Mouse (Mus musculus) forebrain, postnatal 0 days (tissue): Measurements from ENCODE around the gene Pepd. TPM values are rescaled to one million over a fixed set of nuclear protein-coding genes. Genes with fewer than 3 reads are reported as not detected.

Experiments used
- ATAC-seq: fragments of 200-750 bp; cut with Nextera tagmentation; 2 replicates; pipeline ENCODE4 v1.8.0; 2017; ENCODE audit warnings: mild to moderate bottlenecking, moderate library complexity
- DNase-seq: peaks from one replicate; pipeline ENCODE4 v3.0.0-alpha.2; 2015
- H3K27ac ChIP-seq: fragments of 300-500 bp; sonication (generic); 2 replicates; pipeline ENCODE4 v1.5.1; 2014; ENCODE audit warnings: low read depth, mild to moderate bottlenecking, antibody characterized with exemption, low read length, moderate library complexity, mixed read lengths
- H3K27me3 ChIP-seq: fragments of 300-500 bp; sonication (generic); 2 replicates; pipeline ENCODE4 v1.6.1; 2014; ENCODE audit warnings: mild to moderate bottlenecking, low read length, mixed read lengths; ENCODE audit not compliant: insufficient read depth
- H3K36me3 ChIP-seq: fragments of 300-500 bp; sonication (generic); 2 replicates; pipeline ENCODE4 v1.6.1; 2014; ENCODE audit warnings: mild to moderate bottlenecking, moderate library complexity; ENCODE audit not compliant: insufficient read depth
- H3K4me1 ChIP-seq: fragments of 300-500 bp; sonication (generic); 2 replicates; pipeline ENCODE4 v1.6.1; 2014; ENCODE audit warnings: antibody characterized with exemption; ENCODE audit not compliant: insufficient read depth
- H3K4me2 ChIP-seq: fragments of 300-500 bp; sonication (generic); 2 replicates; pipeline ENCODE4 v1.6.1; 2014; ENCODE audit warnings: low read depth, mild to moderate bottlenecking, moderate library complexity
- H3K4me3 ChIP-seq: fragments of 300-500 bp; sonication (generic); 2 replicates; pipeline ENCODE4 v1.5.1; 2014; ENCODE audit warnings: low read depth, low read length, mixed read lengths
- H3K9ac ChIP-seq: fragments of 300-500 bp; sonication (generic); 2 replicates; pipeline ENCODE4 v1.6.1; 2014; ENCODE audit warnings: mild to moderate bottlenecking
- H3K9me3 ChIP-seq: fragments of 300-500 bp; sonication (generic); 2 replicates; pipeline ENCODE4 v1.6.1; 2016; ENCODE audit warnings: low read length
- CTCF ChIP-seq: sonication (generic); IDR thresholded peaks from 2 replicates; pipeline ENCODE4 v1.5.1; 2016; ENCODE audit warnings: antibody characterized with exemption, control low read depth, low read depth
- WGBS: fragments of 180-500 bp; shearing (Covaris S2); extraction: QIAGEN DNeasy Blood & Tissue Kit; methylation state at CpG from one replicate; pipeline ENCODE4 v1.1.7; 2014; 5-methylcytosine and 5-hydroxymethylcytosine counted together
- microRNA-seq, 2 experiments: library from miRNA; unstranded; fragments of <30 nt; microRNA quantifications; one replicate each; pipeline ENCODE4; 2016
- polyA plus RNA-seq: library from polyadenylated mRNA; unstranded; fragments of >200 nt; fragmentation: Nextera tagmentation; extraction: Ambion mirVana; gene quantifications from 2 replicates; pipeline ENCODE4 v1.2.1, GENCODE M21; 2015
- total RNA-seq: library from RNA; depleted of rRNA; stranded (reverse); fragments of >200 nt; gene quantifications from 2 replicates; pipeline ENCODE4 v1.2.3, GENCODE M21; 2014; rRNA removed

Gene Pepd
- total and polyA plus RNA-seq, 2 experiments from 2014 or later = 41.2 to 60.4 TPM

DNA sequence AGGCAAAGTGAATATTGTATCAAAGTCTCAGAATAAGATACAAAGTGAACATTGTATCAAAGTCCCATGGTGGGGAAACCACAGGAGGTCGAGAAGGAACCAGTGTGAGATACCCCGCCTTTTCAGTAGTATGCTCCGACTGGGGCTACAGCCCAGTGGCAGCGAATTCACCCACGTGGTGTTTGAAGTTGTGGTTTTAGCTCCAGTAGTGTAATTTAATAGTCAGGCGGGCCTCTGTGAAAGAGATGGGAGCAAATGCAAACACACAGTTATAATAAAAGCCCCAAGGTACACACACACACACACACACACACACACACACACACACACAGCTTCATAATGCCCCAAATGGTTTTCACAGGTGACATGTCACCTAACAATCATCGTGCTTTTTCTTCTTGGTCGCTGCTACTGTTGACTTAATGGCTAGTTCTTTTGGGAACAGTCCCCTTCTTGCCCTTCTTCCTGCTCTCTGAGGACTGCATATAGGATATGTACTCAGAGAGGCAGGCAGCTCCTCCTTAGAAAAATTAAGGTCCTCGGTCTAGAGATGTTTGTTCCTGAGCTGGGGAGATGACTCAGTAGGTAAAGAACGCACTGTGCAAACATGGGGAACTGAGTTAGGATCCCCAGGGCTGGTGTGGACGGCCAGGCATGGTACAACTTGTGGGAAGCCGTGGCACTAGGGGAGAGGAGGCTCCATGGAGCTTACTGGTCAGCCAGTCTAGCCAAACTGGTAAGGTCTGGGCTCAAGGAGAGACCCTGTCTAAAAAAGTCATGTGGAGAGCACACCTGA is 172.6 kb downstream of the Pepd start:
- 85% methylated on average over 12 of the region's 12 CpGs for WGBS
- Histone ChIP-seq H3K4me1 (peaks cover 12% of the 10 kb centered on the region; the same call in 1 of the 2 replicates), H3K27me3 (no peaks in the 10 kb centered on the region), H3K9me3 (no peaks in the 10 kb centered on the region), H3K4me2 (no peak overlapping the region), H3K4me3 (no peak overlapping the region), H3K27ac (no peak overlapping the region), H3K36me3 (no peaks in the 10 kb centered on the region), H3K9ac (no peak overlapping the region)
- DNase-seq = no peak
- ATAC-seq = no peak
- no peak for TF ChIP-seq CTCF

DNA sequence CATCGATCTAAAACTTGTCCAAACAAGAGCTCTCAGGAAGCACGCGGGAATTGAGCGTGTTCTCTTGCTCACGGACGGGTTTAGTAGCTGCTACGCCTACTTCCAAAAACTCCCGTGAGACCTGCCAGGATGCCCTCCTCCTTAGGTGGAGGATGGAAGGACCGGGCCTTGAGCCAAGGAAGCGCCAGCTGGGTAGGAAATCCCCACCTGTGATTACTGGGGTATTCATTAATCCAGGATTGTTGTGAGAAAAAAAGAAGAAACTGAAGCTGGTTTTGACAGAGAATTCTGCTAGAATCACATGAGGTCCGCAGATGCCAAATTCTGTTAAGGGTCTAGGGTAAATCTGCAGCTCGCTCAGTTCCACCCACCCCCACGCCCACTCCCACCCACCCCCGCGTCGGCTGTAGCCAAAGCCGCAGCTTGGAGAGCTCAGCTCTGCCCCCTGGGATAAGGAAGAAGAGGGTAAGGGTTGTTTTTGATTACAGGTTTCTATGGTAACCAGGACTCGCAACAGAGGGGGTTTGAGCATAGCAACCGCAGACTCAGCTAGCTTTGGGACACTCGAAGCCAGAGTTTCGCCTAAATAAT is 174.2 kb downstream of the Pepd start:
- Histone ChIP-seq H3K27me3 (no peaks in the 10 kb centered on the region), H3K4me1 (peaks cover 12% of the 10 kb centered on the region; the same call in 1 of the 2 replicates), H3K9me3 (no peaks in the 10 kb centered on the region), H3K9ac (peak overlapping the region; percentile 18; the same call in 1 of the 2 replicates), H3K4me3 (peak overlapping the region; percentile 22), H3K36me3 (no peaks in the 10 kb centered on the region), H3K27ac (no peak overlapping the region), H3K4me2 (peak overlapping the region; percentile 50)
- peak; percentile 93 for ATAC-seq
- WGBS = 1% methylated on average over 21 of the region's 21 CpGs
- TF ChIP-seq CTCF = peak; percentile 42
- DNase-seq = peak; percentile 66

DNA sequence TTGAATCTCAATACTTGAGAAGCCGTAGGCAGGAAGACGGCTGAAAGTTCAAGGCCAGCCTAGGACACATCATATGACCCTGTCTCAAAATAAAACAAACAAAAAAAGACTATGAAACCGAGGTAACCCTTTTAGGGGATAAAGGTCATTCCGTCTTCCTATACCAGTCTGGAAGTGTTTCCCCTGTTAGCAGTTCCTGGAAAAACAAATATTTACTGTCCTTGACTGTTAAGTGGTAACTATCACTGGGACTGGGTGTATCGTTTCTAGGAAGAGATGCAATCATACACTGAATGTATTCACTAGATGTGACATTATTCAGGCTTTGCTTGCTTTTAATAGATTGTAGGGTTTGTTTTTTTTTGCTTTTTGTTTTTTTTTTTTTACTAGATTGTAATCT is 178.4 kb downstream of the Pepd start:
- 85% methylated on average over 5 of the region's 5 CpGs for WGBS
- H3K9ac ChIP-seq = no peak overlapping the region
- DNase-seq (no peak), ATAC-seq (no peak)
- H3K36me3 ChIP-seq = no peaks in the 10 kb centered on the region
- no peak overlapping the region for H3K4me2 ChIP-seq
- TF ChIP-seq CTCF = no peak
- no peaks in the 10 kb centered on the region for H3K27me3 ChIP-seq
- no peak overlapping the region for H3K27ac ChIP-seq
- H3K9me3 ChIP-seq = no peaks in the 10 kb centered on the region
- peaks cover 12% of the 10 kb centered on the region; the same call in 1 of the 2 replicates for H3K4me1 ChIP-seq
- no peak overlapping the region for H3K4me3 ChIP-seq

Small RNAs within 50 kb of the gene (microRNA-seq; reads per million reads assigned to microRNA genes)
- 0 reads per million in 2 experiments for gene Gm25033

Other genes with a start within 250 kb of the Pepd start
- gene Chst8, start 99.7 kb upstream of the Pepd start, total RNA-seq = 17.6 and 22.2 TPM in 2 replicates
- gene Chst8, start 99.7 kb upstream of the Pepd start, polyA plus RNA-seq = 10.8 and 14.2 TPM in 2 replicates
- gene Cebpg, start 144.2 kb downstream of the Pepd start, total RNA-seq = 16.5 and 23.2 TPM in 2 replicates
- 8.5 and 14.5 TPM in 2 replicates for gene Cebpg, start 144.2 kb downstream of the Pepd start, polyA plus RNA-seq
- 3.6 and 5.0 TPM in 2 replicates for gene Cebpa, start 206.9 kb downstream of the Pepd start, total RNA-seq
- gene Cebpa, start 206.9 kb downstream of the Pepd start, polyA plus RNA-seq = 0.80 and 0.93 TPM in 2 replicates